30 mouse cellular contexts compared by ENCODE assay signal in genomic region chr6:87728102-87728501, GRCm38 (mm10). TPM values are rescaled to one million over a fixed set of nuclear protein-coding genes. Genes with fewer than 3 reads are reported as not detected.
A peak's percentile ranks its signal among the peaks of the same experiment; 100 is the strongest.
DNase-seq lines count a peak whose midpoint lies in the region; ATAC-seq and TF ChIP-seq lines count a peak whose summit lies in the region.
"Had no signal": no experiment of that assay in that cellular context is flagged by ENCODE, and none has a peak within 500 bp of the region (broad histone marks: within the 10 kb centered on the region; RNA-seq: fewer than 3 reads in every experiment).

No protein-coding gene starts in this region.

- no peak for TF ChIP-seq CTCF in liver, postnatal 0 days (IDR thresholded peaks at IDR 0.05; ENCODE audit: low read depth)

- DNase-seq in liver, embryonic 11.5 days (ENCODE audit: low spot score) = no peak
- DNase-seq in liver = no peak
- no peak for DNase-seq in liver, postnatal 0 days
- DNase-seq in adrenal gland, postnatal 10 days = no peak
- no peak for DNase-seq in layer of hippocampus, postnatal 25 days (ENCODE audit: extremely low spot score in 1 of 2, low spot score in 1 of 2)
- DNase-seq: adrenal gland, postnatal 14 days; B cell, adult 2 months; cerebellum, adult 11 months; cerebellum, adult 2 months; cerebellum, adult 9-11 months; cerebellum, postnatal 25 days; embryo, embryonic 11 days; gastrocnemius, postnatal 25 days; heart, adult 2 months; heart, postnatal 14 days; heart, postnatal 4 days had no signal

- H3K4me1 ChIP-seq in liver, embryonic 11.5 days (replicated peaks; ENCODE audit: control insufficient read depth, insufficient read depth, low read length) = peaks cover 9% of the 10 kb centered on the region
- H3K4me1 ChIP-seq in liver, postnatal 0 days (ENCODE audit: insufficient read depth) = peaks cover 11% of the 10 kb centered on the region

- H3K9ac ChIP-seq in liver, embryonic 11.5 days (ENCODE audit: low read depth, low read length) = no peak overlapping the region
- H3K9ac ChIP-seq in liver, postnatal 0 days (replicated peaks) = no peak overlapping the region
- H3K9ac ChIP-seq: embryonic facial prominence, embryonic 13.5 days; forebrain, embryonic 12.5 days; forebrain, embryonic 15.5 days; heart, embryonic 13.5 days; hindbrain, embryonic 12.5 days; hindbrain, embryonic 15.5 days had no signal

- H3K36me3 ChIP-seq in liver, embryonic 11.5 days (ENCODE audit: control insufficient read depth, insufficient read depth, low read length) = no peaks in the 10 kb centered on the region
- H3K36me3 ChIP-seq in liver, postnatal 0 days (replicated peaks; ENCODE audit: insufficient read depth, low read length) = no peaks in the 10 kb centered on the region
- H3K36me3 ChIP-seq: embryonic facial prominence, embryonic 10.5 days; embryonic facial prominence, embryonic 13.5 days; forebrain, embryonic 12.5 days; forebrain, embryonic 15.5 days; G1E; heart, embryonic 10.5 days; heart, embryonic 13.5 days; hindbrain, embryonic 12.5 days; hindbrain, embryonic 15.5 days had no signal

- no peak overlapping the region for H3K27ac ChIP-seq in liver, embryonic 11.5 days (ENCODE audit: low read depth, low read length)
- H3K27ac ChIP-seq in liver, postnatal 0 days (ENCODE audit: low read depth) = no peak overlapping the region
- H3K27ac ChIP-seq: embryonic facial prominence, embryonic 10.5 days; embryonic facial prominence, embryonic 13.5 days; forebrain, embryonic 12.5 days; forebrain, embryonic 15.5 days; heart, adult 2 months; heart, embryonic 10.5 days; heart, embryonic 13.5 days; hindbrain, embryonic 12.5 days; hindbrain, embryonic 15.5 days had no signal

- H3K27me3 ChIP-seq in liver, embryonic 11.5 days (replicated peaks; ENCODE audit: control insufficient read depth, insufficient read depth, low read length) = peaks cover 43% of the 10 kb centered on the region
- H3K27me3 ChIP-seq in liver, postnatal 0 days (ENCODE audit: insufficient read depth, low read length) = peaks cover 41% of the 10 kb centered on the region
- H3K27me3 ChIP-seq: CH12.LX; hindbrain, embryonic 15.5 days had no signal

- 27% methylated on average over 3 of the region's 3 CpGs for WGBS in liver, embryonic 11.5 days
- 29% methylated on average over 3 of the region's 3 CpGs for WGBS in liver, postnatal 0 days (ENCODE audit: insufficient replicate concordance)

- H3K4me2 ChIP-seq in liver, embryonic 11.5 days = no peak overlapping the region
- H3K4me2 ChIP-seq in liver, postnatal 0 days (ENCODE audit: low read depth, low read length) = no peak overlapping the region
- H3K4me2 ChIP-seq: embryonic facial prominence, embryonic 13.5 days; forebrain, embryonic 12.5 days; forebrain, embryonic 15.5 days; heart, embryonic 13.5 days; hindbrain, embryonic 12.5 days; hindbrain, embryonic 15.5 days had no signal

- no peaks in the 10 kb centered on the region for H3K9me3 ChIP-seq in liver, embryonic 11.5 days (ENCODE audit: control insufficient read depth, low read length)
- H3K9me3 ChIP-seq in liver, postnatal 0 days (ENCODE audit: low read length) = no peaks in the 10 kb centered on the region
- H3K9me3 ChIP-seq: embryonic facial prominence, embryonic 10.5 days; embryonic facial prominence, embryonic 13.5 days; forebrain, embryonic 12.5 days; forebrain, embryonic 15.5 days; heart, embryonic 10.5 days; heart, embryonic 13.5 days; hindbrain, embryonic 12.5 days; hindbrain, embryonic 15.5 days had no signal

- 0 out of 2 replicates have a peak, but pooled peaks have one; percentile 24 for ATAC-seq in liver, embryonic 11.5 days (replicated peaks; ENCODE audit: low FRiP score)
- peak; percentile 87 for ATAC-seq in granulocyte monocyte progenitor cell, adult 5-6 weeks (replicated peaks; ENCODE audit: poor library complexity, severe bottlenecking)
- ATAC-seq in liver, postnatal 0 days = peak; percentile 27; the same call in 1 of the 2 replicates
- ATAC-seq: forebrain, embryonic 15.5 days; Patski had no signal

- H3K4me3 ChIP-seq in liver, embryonic 11.5 days (ENCODE audit: low read depth, low read length) = no peak overlapping the region
- no peak overlapping the region for H3K4me3 ChIP-seq in liver, postnatal 0 days (ENCODE audit: low read depth, low read length)
- H3K4me3 ChIP-seq: embryonic facial prominence, embryonic 10.5 days; embryonic facial prominence, embryonic 13.5 days; erythroblast, embryonic 14.5 days; forebrain, embryonic 12.5 days; forebrain, embryonic 15.5 days; heart, adult 2 months; heart, embryonic 10.5 days; heart, embryonic 13.5 days; hindbrain, embryonic 12.5 days; hindbrain, embryonic 15.5 days had no signal

- no peak for TF ChIP-seq EP300 in liver, postnatal 0 days (IDR thresholded peaks at IDR 0.05; ENCODE audit: low read depth)

RNA-seq across cellular contexts. Expression of gene Efcc1, which starts 2.6 kb away (rescaled TPM):
- polyA plus RNA-seq in liver, embryonic 11.5 days (2014; fragmentation: Nextera tagmentation; extraction: Ambion mirVana) = 0.45 and 0.57 TPM in 2 replicates
- total RNA-seq in granulocyte monocyte progenitor cell, adult 5-6 weeks (2014; fragmentation: Nextera tagmentation) = 0.11 and 1.3 TPM in 2 replicates
- 1.5 and 4.8 TPM in 2 replicates for total RNA-seq in granulocyte monocyte progenitor cell, adult 5-6 weeks (2017)
- 0.39 and 0.42 TPM in 2 replicates for polyA plus RNA-seq in liver, postnatal 0 days (2015; fragmentation: Nextera tagmentation; extraction: Ambion mirVana)
- total RNA-seq in adrenal gland, postnatal 10 days (2021) = 1 to 10 TPM; 1.1 to 1.4 TPM
- 1 to 10 TPM; 3.4 to 3.7 TPM for total RNA-seq in layer of hippocampus, postnatal 25 days (2021)
- total RNA-seq: CH12.LX had no signal
- polyA plus RNA-seq: erythroblast, embryonic 14.5 days; G1E had no signal

RNA-seq across cellular contexts. Expression of gene Gp9, which starts 49.8 kb away (rescaled TPM):
- 37.2 and 37.3 TPM in 2 replicates for polyA plus RNA-seq in liver, embryonic 11.5 days (2014; fragmentation: Nextera tagmentation; extraction: Ambion mirVana)
- 0.88 TPM in 1 of 2 replicates, not detected in the other for total RNA-seq in granulocyte monocyte progenitor cell, adult 5-6 weeks (2014; fragmentation: Nextera tagmentation)
- 0.30 TPM in 1 of 2 replicates, not detected in the other for total RNA-seq in granulocyte monocyte progenitor cell, adult 5-6 weeks (2017)
- 36.5 and 38.0 TPM in 2 replicates for polyA plus RNA-seq in liver, postnatal 0 days (2015; fragmentation: Nextera tagmentation; extraction: Ambion mirVana)
- total RNA-seq in adrenal gland, postnatal 10 days (2021) = 1 to 10 TPM; 1.1 to 1.3 TPM
- total RNA-seq in layer of hippocampus, postnatal 25 days (2021) = under 1 TPM; 0.42 to 0.74 TPM
- total RNA-seq: CH12.LX; gastrocnemius, adult 8-10 months; gastrocnemius, postnatal 25 days had no signal
- polyA plus RNA-seq: Patski had no signal

RNA-seq across cellular contexts. Expression of gene Aplf, which starts 56.1 kb away (rescaled TPM):
- 22.5 and 25.2 TPM in 2 replicates for polyA plus RNA-seq in liver, embryonic 11.5 days (2014; fragmentation: Nextera tagmentation; extraction: Ambion mirVana)
- 6.6 and 10.6 TPM in 2 replicates for total RNA-seq in granulocyte monocyte progenitor cell, adult 5-6 weeks (2014; fragmentation: Nextera tagmentation)
- total RNA-seq in granulocyte monocyte progenitor cell, adult 5-6 weeks (2017) = 22.8 and 25.9 TPM in 2 replicates
- 5.5 and 7.1 TPM in 2 replicates for polyA plus RNA-seq in liver, postnatal 0 days (2015; fragmentation: Nextera tagmentation; extraction: Ambion mirVana)
- 1 to 10 TPM; 6.1 to 7.4 TPM for total RNA-seq in adrenal gland, postnatal 10 days (2021)
- total RNA-seq in layer of hippocampus, postnatal 25 days (2021) = 1 to 10 TPM; 6.8 to 7.1 TPM

Comparison
In these comparisons a context has a peak if more than half of its experiments do, and no peak if none do; other contexts are left out.
1. ATAC-seq: peak in every context shown above with its lines; median percentile 87 in granulocyte monocyte progenitor cell, adult 5-6 weeks; 27 in liver, postnatal 0 days; 24 in liver, embryonic 11.5 days.